Mouse (Mus musculus) intestine, embryonic 14.5 days (tissue): ENCODE measurements around the gene Ehhadh. TPM values are rescaled to one million over a fixed set of nuclear protein-coding genes. Genes with fewer than 3 reads are reported as not detected.

ENCODE experiments used
- ATAC-seq: fragments of 200-750 bp; cut with Nextera tagmentation; replicated peaks from 2 replicates; pipeline ENCODE4 v1.8.0; 2017; ENCODE audit warnings: low read depth, moderate number of reproducible peaks, moderate TSS enrichment, moderate library complexity; ENCODE audit not compliant: low FRiP score, low TSS enrichment
- DNase-seq: peaks from one replicate; pipeline ENCODE4 v3.0.0-alpha.2; 2018; ENCODE audit warnings: low spot score
- H3K27ac ChIP-seq: fragments of 300-500 bp; sonication (generic); 2 replicates; pipeline ENCODE4 v1.5.1; 2014; ENCODE audit warnings: low read depth, mild to moderate bottlenecking, control low read depth
- H3K27me3 ChIP-seq: fragments of 300-500 bp; sonication (generic); replicated peaks from 2 replicates; pipeline ENCODE4 v1.6.1; 2014; ENCODE audit warnings: low read length, control low read depth; ENCODE audit not compliant: control insufficient read depth, insufficient read depth
- H3K36me3 ChIP-seq: fragments of 300-500 bp; sonication (generic); 2 replicates; pipeline ENCODE4 v1.6.1; 2014; ENCODE audit warnings: low read length, control low read depth; ENCODE audit not compliant: control insufficient read depth, insufficient read depth
- H3K4me1 ChIP-seq: fragments of 300-500 bp; sonication (generic); replicated peaks from 2 replicates; pipeline ENCODE4 v1.6.1; 2014; ENCODE audit warnings: low read length, control low read depth, mixed read lengths; ENCODE audit not compliant: control insufficient read depth, insufficient read depth
- H3K4me2 ChIP-seq: fragments of 300-500 bp; sonication (generic); 2 replicates; pipeline ENCODE4 v1.6.1; 2014; ENCODE audit warnings: low read length
- H3K4me3 ChIP-seq: fragments of 300-500 bp; sonication (generic); 2 replicates; pipeline ENCODE4 v1.5.1; 2014; ENCODE audit warnings: low read depth, low read length, control low read depth, mixed read lengths
- H3K9ac ChIP-seq: fragments of 300-500 bp; sonication (generic); 2 replicates; pipeline ENCODE4 v1.6.1; 2014; ENCODE audit warnings: mild to moderate bottlenecking, low read length
- H3K9me3 ChIP-seq: fragments of 300-500 bp; sonication (generic); 2 replicates; pipeline ENCODE4 v1.6.1; 2016; ENCODE audit warnings: low read length, control low read depth; ENCODE audit not compliant: control insufficient read depth
- WGBS: fragments of 180-500 bp; shearing (Covaris S2); extraction: QIAGEN DNeasy Blood & Tissue Kit; methylation state at CpG from one replicate; pipeline ENCODE4 v1.1.7; 2014; 5-methylcytosine and 5-hydroxymethylcytosine counted together
- polyA plus RNA-seq: library from polyadenylated mRNA; unstranded; fragments of >200 nt; fragmentation: Nextera tagmentation; extraction: Ambion mirVana; gene quantifications from 2 replicates; pipeline ENCODE4 v1.2.1, GENCODE M21; 2014

The Ehhadh gene
- polyA plus RNA-seq, 1 experiment from 2014 or later = 4.8 TPM

- no peak for DNase-seq
Measured at GRCm38 (mm10) chr16:21741542-21741941, 46.1 kb downstream of the Ehhadh start.

GRCm38 (mm10) chr16:21735638-21736037 lies 52.0 kb downstream of the Ehhadh start:
- no peak for ATAC-seq
- Histone ChIP-seq H3K27me3 (no peaks in the 10 kb centered on the region), H3K4me2 (no peak overlapping the region), H3K27ac (no peak overlapping the region), H3K9ac (no peak overlapping the region), H3K9me3 (no peaks in the 10 kb centered on the region), H3K4me3 (no peak overlapping the region), H3K36me3 (no peaks in the 10 kb centered on the region), H3K4me1 (no peaks in the 10 kb centered on the region)
- WGBS = 93% methylated on average over 1 of the region's 1 CpGs
- no peak for DNase-seq

More at GRCm38 (mm10) chr16:21741542-21741941, 46.1 kb downstream of the Ehhadh start:
- Histone ChIP-seq H3K27me3 (no peaks in the 10 kb centered on the region), H3K36me3 (no peaks in the 10 kb centered on the region), H3K4me3 (no peak overlapping the region), H3K9me3 (no peaks in the 10 kb centered on the region), H3K4me1 (no peaks in the 10 kb centered on the region), H3K9ac (no peak overlapping the region), H3K4me2 (no peak overlapping the region), H3K27ac (no peak overlapping the region)
- no peak for ATAC-seq
- 84% methylated on average over 3 of the region's 3 CpGs for WGBS

- ATAC-seq (peak; percentile 64; the same call in 1 of the 2 replicates), DNase-seq (peak; percentile 78)
- Histone ChIP-seq H3K4me1 (no peaks in the 10 kb centered on the region), H3K4me3 (no peak overlapping the region), H3K4me2 (peak overlapping the region; percentile 11; the same call in 1 of the 2 replicates), H3K27ac (no peak overlapping the region), H3K36me3 (no peaks in the 10 kb centered on the region), H3K9me3 (0 out of 2 replicates have a peak, but pooled peaks cover 3% of the 10 kb centered on the region), H3K9ac (no peak overlapping the region), H3K27me3 (no peaks in the 10 kb centered on the region)
- WGBS = 43% methylated on average over 10 of the region's 10 CpGs
Measured at GRCm38 (mm10) chr16:21727897-21728364, 59.7 kb downstream of the Ehhadh start.

GRCm38 (mm10) chr16:21727421-21727820 lies 60.2 kb downstream of the Ehhadh start:
- Histone ChIP-seq H3K4me2 (no peak overlapping the region), H3K4me3 (no peak overlapping the region), H3K9me3 (0 out of 2 replicates have a peak, but pooled peaks cover 3% of the 10 kb centered on the region), H3K27ac (no peak overlapping the region), H3K4me1 (no peaks in the 10 kb centered on the region), H3K27me3 (no peaks in the 10 kb centered on the region), H3K36me3 (no peaks in the 10 kb centered on the region), H3K9ac (no peak overlapping the region)
- ATAC-seq = 0 out of 2 replicates have a peak, but pooled peaks have one; percentile 19
- DNase-seq = no peak
- 96% methylated on average over 3 of the region's 3 CpGs for WGBS

GRCm38 (mm10) chr16:21724261-21724660 lies 63.3 kb downstream of the Ehhadh start:
- Histone ChIP-seq H3K27me3 (no peaks in the 10 kb centered on the region), H3K4me2 (no peak overlapping the region), H3K27ac (no peak overlapping the region), H3K36me3 (no peaks in the 10 kb centered on the region), H3K9me3 (0 out of 2 replicates have a peak, but pooled peaks cover 3% of the 10 kb centered on the region), H3K4me1 (no peaks in the 10 kb centered on the region), H3K9ac (no peak overlapping the region), H3K4me3 (no peak overlapping the region)
- WGBS = 77% methylated on average over 1 of the region's 1 CpGs
- DNase-seq = no peak
- no peak for ATAC-seq

- DNase-seq (no peak), ATAC-seq (no peak)
- H3K27me3 ChIP-seq = no peaks in the 10 kb centered on the region
- H3K9me3 ChIP-seq = 0 out of 2 replicates have a peak, but pooled peaks cover 3% of the 10 kb centered on the region
- H3K4me1 ChIP-seq = no peaks in the 10 kb centered on the region
- no peak overlapping the region for H3K4me3 ChIP-seq
- 87% methylated on average over 7 of the region's 7 CpGs for WGBS
- H3K4me2 ChIP-seq = no peak overlapping the region
- H3K36me3 ChIP-seq = no peaks in the 10 kb centered on the region
- H3K27ac ChIP-seq = no peak overlapping the region
- no peak overlapping the region for H3K9ac ChIP-seq
Measured at GRCm38 (mm10) chr16:21719770-21720169, 67.8 kb downstream of the Ehhadh start.

GRCm38 (mm10) chr16:21714516-21714915 lies 73.1 kb downstream of the Ehhadh start:
- Histone ChIP-seq H3K27ac (no peak overlapping the region), H3K36me3 (no peaks in the 10 kb centered on the region), H3K4me3 (no peak overlapping the region), H3K4me2 (no peak overlapping the region), H3K9ac (no peak overlapping the region), H3K27me3 (no peaks in the 10 kb centered on the region), H3K9me3 (no peaks in the 10 kb centered on the region), H3K4me1 (no peaks in the 10 kb centered on the region)
- DNase-seq (no peak), ATAC-seq (no peak)
- WGBS = 76% methylated on average over 10 of the region's 10 CpGs

Other genes starting within 250 kb of the Ehhadh start
- 20.0 and 21.2 TPM in 2 replicates for gene 2510009E07Rik, start 93.1 kb downstream of the Ehhadh start, polyA plus RNA-seq
- 1.4 and 1.7 TPM in 2 replicates for gene Map3k13, start 6.5 kb upstream of the Ehhadh start, polyA plus RNA-seq
- gene Tmem41a, start 159.7 kb upstream of the Ehhadh start, polyA plus RNA-seq = 65.4 and 68.5 TPM in 2 replicates
- 7.5 and 8.7 TPM in 2 replicates for gene Liph, start 207.9 kb upstream of the Ehhadh start, polyA plus RNA-seq
- gene Senp2, start 221.7 kb upstream of the Ehhadh start, polyA plus RNA-seq = 45.9 and 47.5 TPM in 2 replicates